Mouse (Mus musculus) C2C12 (cell line): ENCODE data around the gene Nox1. TPM values are rescaled to one million over a fixed set of nuclear protein-coding genes. Genes with fewer than 3 reads are reported as not detected.

Experiments used
- H3K27me3 ChIP-seq: one replicate; pipeline ENCODE4 v1.6.1; 2011; ENCODE audit not compliant: control insufficient read depth, insufficient read depth, insufficient read length
- H3K36me3 ChIP-seq: one replicate; pipeline ENCODE4 v1.6.1; 2011; ENCODE audit not compliant: control insufficient read depth, insufficient read depth
- H3K4me3 ChIP-seq: one replicate; pipeline ENCODE4 v1.5.1; 2011; ENCODE audit warnings: mild to moderate bottlenecking, control low read depth; ENCODE audit not compliant: poor library complexity, insufficient read depth, severe bottlenecking
- H3K79me2 ChIP-seq: one replicate; pipeline ENCODE4 v1.6.1; 2011; ENCODE audit not compliant: control insufficient read depth, insufficient read depth
- H3K79me3 ChIP-seq: one replicate; pipeline ENCODE4 v1.6.1; 2011; ENCODE audit warnings: low read depth, control low read depth
- H3ac ChIP-seq: one replicate; pipeline ENCODE3; 2011; ENCODE audit warnings: low read depth; ENCODE audit not compliant: control insufficient read depth, insufficient read length
- CEBPB ChIP-seq: IDR thresholded peaks from one replicate; pipeline ENCODE4 v1.6.1; 2011; ENCODE audit warnings: low read depth, mild to moderate bottlenecking, control low read depth, moderate library complexity
- CTCF ChIP-seq: IDR thresholded peaks from one replicate; pipeline ENCODE4 v1.5.1; 2011; ENCODE audit not compliant: control insufficient read depth, insufficient read depth, insufficient read length
- FOSL1 ChIP-seq: IDR thresholded peaks from one replicate; pipeline ENCODE4 v1.8.0; 2011; ENCODE audit warnings: mild to moderate bottlenecking, low read length; ENCODE audit not compliant: poor library complexity, insufficient read depth, severe bottlenecking
- MAX ChIP-seq: IDR thresholded peaks from one replicate; pipeline ENCODE4 v1.6.1; 2011; ENCODE audit warnings: mild to moderate bottlenecking, control low read depth
- MYOD1 ChIP-seq: IDR thresholded peaks from one replicate; pipeline ENCODE4 v1.6.1; 2011; ENCODE audit warnings: low read depth; ENCODE audit not compliant: control insufficient read depth, insufficient read length
- MYOG ChIP-seq: IDR thresholded peaks from one replicate; pipeline ENCODE4 v1.6.1; 2011; ENCODE audit not compliant: control insufficient read depth, insufficient read length; ENCODE audit errors: extremely low read depth
- USF1 ChIP-seq: IDR thresholded peaks from one replicate; pipeline ENCODE4 v1.6.1; 2011; ENCODE audit warnings: low read depth, mild to moderate bottlenecking, control low read depth, moderate library complexity
- long read RNA-seq, 2 experiments: library from polyadenylated mRNA; unstranded; transcript quantifications; one replicate each; pipeline ENCODE4 v2.0.0; 2019 to 2020
- polyA plus RNA-seq: library from polyadenylated mRNA; unstranded; fragments of >200 nt; fragmentation: generic; extraction: Trizol; gene quantifications from one replicate; pipeline ENCODE4 v1.2.1, GENCODE M21; 2012; ENCODE audit warnings: missing spikeins

Nox1 gene
- 0.07 TPM for polyA plus RNA-seq
- long read RNA-seq, experiment 1: 0 reads
- long read RNA-seq, experiment 2: 0 reads

DNA sequence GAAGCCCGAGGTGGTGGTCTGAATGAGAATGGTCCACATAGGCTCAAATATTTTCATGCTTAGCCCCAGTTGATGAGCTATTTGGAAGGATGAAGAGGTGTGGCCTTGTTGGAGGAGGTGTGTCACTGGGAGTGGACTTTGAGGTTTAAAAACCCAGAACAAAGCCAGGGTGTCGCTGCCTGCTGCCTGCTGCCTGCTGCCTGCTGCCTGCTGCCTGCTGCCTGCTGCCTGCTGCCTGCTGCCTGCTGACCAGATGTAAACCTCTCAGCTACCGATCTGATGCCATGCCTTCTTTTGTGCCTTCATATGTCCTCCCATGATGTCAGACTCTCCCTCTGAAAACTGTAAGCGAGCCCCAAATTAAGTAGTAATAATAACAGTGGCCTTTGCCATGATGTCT, at the start of gene Nox1:
Gene Nox1, minus strand, starts transcription at position 101 of the 400 bp plus-strand sequence.
- no peaks in the 10 kb centered on the region for H3K79me2 ChIP-seq
- H3K4me3 ChIP-seq: no peak within 1 kb of the TSS
- no peak within 1 kb of the TSS for H3ac ChIP-seq
- no peaks in the 10 kb centered on the region for H3K36me3 ChIP-seq
- no peaks in the 10 kb centered on the region for H3K79me3 ChIP-seq
- H3K27me3 ChIP-seq: no peaks in the 10 kb centered on the region
- TF ChIP-seq FOSL1: no peak
- TF ChIP-seq MYOG: no peak
- TF ChIP-seq CTCF: no peak
- TF ChIP-seq MYOD1: no peak
- TF ChIP-seq USF1: no peak
- TF ChIP-seq CEBPB: no peak
- TF ChIP-seq MAX: no peak

GRCm38 (mm10) chrX:134262129-134262528, 40.4 kb upstream of the Nox1 start:
- TF ChIP-seq CTCF: no peak
- TF ChIP-seq FOSL1: no peak
- TF ChIP-seq USF1: no peak
- TF ChIP-seq MYOD1: no peak
- no peaks in the 10 kb centered on the region for H3K27me3 ChIP-seq
- no peak overlapping the region for H3K4me3 ChIP-seq
- no peaks in the 10 kb centered on the region for H3K79me2 ChIP-seq
- H3K36me3 ChIP-seq: peaks cover 11% of the 10 kb centered on the region
- H3ac ChIP-seq: no peak overlapping the region
- H3K79me3 ChIP-seq: no peaks in the 10 kb centered on the region

GRCm38 (mm10) chrX:134261191-134261590, 39.4 kb upstream of the Nox1 start:
- Histone ChIP-seq H3K27me3 (no peaks in the 10 kb centered on the region), H3K79me2 (no peaks in the 10 kb centered on the region), H3ac (no peak overlapping the region), H3K79me3 (no peaks in the 10 kb centered on the region), H3K4me3 (no peak overlapping the region), H3K36me3 (peaks cover 11% of the 10 kb centered on the region)
- TF ChIP-seq CEBPB (no peak), MAX (no peak), MYOG (no peak), FOSL1 (no peak), CTCF (no peak), USF1 (no peak), MYOD1 (no peak)

- H3K79me2 ChIP-seq: no peaks in the 10 kb centered on the region
- TF ChIP-seq USF1 (no peak), MYOG (no peak), CTCF (no peak), CEBPB (no peak), MYOD1 (no peak), MAX (no peak), FOSL1 (no peak)
- H3ac ChIP-seq: no peak overlapping the region
Measured at GRCm38 (mm10) chrX:134248202-134248601, 26.4 kb upstream of the Nox1 start.

DNA sequence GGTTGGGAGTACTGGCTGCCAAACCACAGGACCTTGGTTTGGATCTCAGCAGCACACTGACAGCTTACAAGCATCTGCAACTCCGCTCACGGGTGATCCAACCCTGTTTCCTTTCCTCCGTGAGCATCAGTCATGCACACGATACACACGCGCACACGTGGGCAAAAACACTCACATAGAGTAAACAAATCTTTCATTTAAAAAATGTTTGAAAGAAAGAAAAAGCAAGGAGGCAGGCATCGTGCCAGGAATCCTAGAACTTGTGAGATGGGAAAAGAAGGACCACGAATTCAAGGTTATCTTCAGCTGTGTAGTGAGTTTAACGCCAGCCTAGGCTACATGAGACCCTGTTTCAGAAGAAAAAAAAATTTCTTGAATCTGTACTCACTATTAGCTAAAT, 24.2 kb upstream of the Nox1 start:
- TF ChIP-seq CEBPB (no peak), FOSL1 (no peak), MYOD1 (no peak), USF1 (no peak), MYOG (no peak), CTCF (no peak)
- H3K79me2 ChIP-seq: no peaks in the 10 kb centered on the region
- H3K27me3 ChIP-seq: no peaks in the 10 kb centered on the region
- H3ac ChIP-seq: no peak overlapping the region
- no peaks in the 10 kb centered on the region for H3K36me3 ChIP-seq
- no peaks in the 10 kb centered on the region for H3K79me3 ChIP-seq
- H3K4me3 ChIP-seq: no peak overlapping the region

More at GRCm38 (mm10) chrX:134248202-134248601, 26.4 kb upstream of the Nox1 start:
- Histone ChIP-seq H3K79me3 (no peaks in the 10 kb centered on the region), H3K4me3 (no peak overlapping the region), H3K36me3 (no peaks in the 10 kb centered on the region), H3K27me3 (no peaks in the 10 kb centered on the region)

DNA sequence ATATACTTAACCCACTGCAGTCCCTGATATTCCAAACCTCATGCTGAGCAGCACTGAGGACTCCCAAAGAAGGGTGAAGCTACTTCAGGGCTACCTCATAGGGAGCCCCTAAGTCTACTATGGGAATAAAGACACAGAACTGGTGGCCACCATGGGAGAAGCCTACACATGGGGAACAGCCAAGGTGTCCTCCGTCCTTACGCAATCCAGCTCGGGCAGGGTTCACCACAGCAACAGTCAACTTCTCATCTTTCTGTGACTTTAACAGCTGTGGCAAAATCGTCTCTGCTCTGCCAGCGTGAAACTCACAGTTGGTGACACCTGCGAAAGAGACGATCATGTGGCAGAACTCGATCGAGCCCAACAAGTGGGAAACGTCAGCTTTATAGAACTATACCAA, 16.5 kb upstream of the Nox1 start:
- no peak overlapping the region for H3ac ChIP-seq
- H3K79me2 ChIP-seq: no peaks in the 10 kb centered on the region
- H3K79me3 ChIP-seq: no peaks in the 10 kb centered on the region
- TF ChIP-seq MYOD1: no peak
- no peaks in the 10 kb centered on the region for H3K27me3 ChIP-seq
- peaks cover 8% of the 10 kb centered on the region for H3K36me3 ChIP-seq
- no peak overlapping the region for H3K4me3 ChIP-seq
